Mouse (Mus musculus): ENCODE results near the gene Flt3l. TPM values are rescaled to one million over a fixed set of nuclear protein-coding genes. Genes with fewer than 3 reads are reported as not detected.

Flt3l gene
- polyA plus RNA-seq, 1 experiment from 2014 or later = 2.2 TPM

DNA sequence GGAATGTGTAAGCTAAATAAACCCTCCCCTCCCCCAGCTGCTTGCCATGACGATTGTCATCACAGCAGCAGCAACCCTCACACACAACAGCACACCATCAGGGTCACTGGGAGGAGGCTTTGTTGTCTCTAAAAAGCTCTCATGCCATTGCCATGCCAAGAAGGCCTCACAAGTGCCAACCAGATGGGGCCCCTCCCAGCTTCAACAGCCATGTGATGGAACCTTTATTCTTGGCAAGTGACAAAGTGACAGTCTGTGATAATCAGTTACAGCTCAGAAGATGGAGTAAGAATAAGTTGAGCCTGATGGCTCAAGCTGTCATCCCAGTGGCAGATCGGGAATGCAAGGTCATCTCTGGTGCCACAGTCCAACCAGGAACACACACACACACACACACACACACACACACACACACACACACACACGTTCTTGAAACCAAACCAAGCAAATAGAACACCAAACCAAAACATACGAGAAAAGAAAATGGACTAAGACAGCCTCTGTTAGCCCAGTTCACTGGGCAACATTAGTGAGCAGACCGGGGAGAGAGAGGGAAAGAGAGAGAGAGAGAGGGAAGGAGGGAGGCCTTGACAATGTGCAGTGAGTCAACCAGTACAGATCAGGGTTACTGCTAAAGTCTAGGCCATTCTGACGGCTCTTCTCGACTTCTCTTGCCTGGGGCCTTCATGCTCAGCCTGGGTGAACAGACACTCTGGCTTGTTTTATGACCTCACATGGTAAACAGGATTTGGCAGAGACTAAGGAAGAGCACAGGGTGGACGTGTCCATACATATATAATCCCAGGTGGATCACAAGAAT lies 3.9 kb upstream of the Flt3l start:
- Histone ChIP-seq H3K4me3 (ENCODE audit: low read depth, low read length) (no peak overlapping the region), H3K36me3 (ENCODE audit: control insufficient read depth, insufficient read depth, low read length) (peaks cover 4% of the 10 kb centered on the region), H3K9me3 (ENCODE audit: control insufficient read depth, low read length) (no peaks in the 10 kb centered on the region), H3K27ac (replicated peaks) (no peak overlapping the region), H3K4me1 (replicated peaks; ENCODE audit: control insufficient read depth, insufficient read depth) (no peaks in the 10 kb centered on the region), H3K9ac (ENCODE audit: low read length) (no peak overlapping the region), H3K27me3 (ENCODE audit: control insufficient read depth, insufficient read depth, low read length) (no peaks in the 10 kb centered on the region), H3K4me2 (replicated peaks; ENCODE audit: low read depth) (no peak overlapping the region)
- no peak for DNase-seq (ENCODE audit: low spot score)
- TF ChIP-seq EP300 (optimal IDR thresholded peaks at IDR 0.05) (no peak), CTCF (IDR thresholded peaks at IDR 0.05; ENCODE audit: low read depth) (no peak)
- ATAC-seq (ENCODE audit: low FRiP score, low TSS enrichment) = no peak
- WGBS = 65% methylated on average over 8 of the region's 8 CpGs

GRCm38 (mm10) chr7:45138403-45138802 lies 2.2 kb upstream of the Flt3l start:
- Histone ChIP-seq H3K27ac (replicated peaks) (no peak overlapping the region), H3K4me2 (replicated peaks; ENCODE audit: low read depth) (no peak overlapping the region), H3K27me3 (ENCODE audit: control insufficient read depth, insufficient read depth, low read length) (no peaks in the 10 kb centered on the region), H3K36me3 (ENCODE audit: control insufficient read depth, insufficient read depth, low read length) (no peaks in the 10 kb centered on the region), H3K4me3 (ENCODE audit: low read depth, low read length) (no peak overlapping the region), H3K9ac (ENCODE audit: low read length) (no peak overlapping the region), H3K4me1 (replicated peaks; ENCODE audit: control insufficient read depth, insufficient read depth) (no peaks in the 10 kb centered on the region), H3K9me3 (ENCODE audit: control insufficient read depth, low read length) (no peaks in the 10 kb centered on the region)
- 92% methylated on average over 1 of the region's 1 CpGs for WGBS
- TF ChIP-seq EP300 (optimal IDR thresholded peaks at IDR 0.05) (no peak), CTCF (IDR thresholded peaks at IDR 0.05; ENCODE audit: low read depth) (no peak)
- ATAC-seq (ENCODE audit: low FRiP score, low TSS enrichment) (no peak), DNase-seq (ENCODE audit: low spot score) (no peak)

GRCm38 (mm10) chr7:45137171-45138006 lies 1.2 kb upstream of the Flt3l start:
- H3K9ac ChIP-seq (ENCODE audit: low read length) = no peak overlapping the region
- DNase-seq (ENCODE audit: low spot score) = no peak
- no peaks in the 10 kb centered on the region for H3K36me3 ChIP-seq (ENCODE audit: control insufficient read depth, insufficient read depth, low read length)
- H3K27me3 ChIP-seq (ENCODE audit: control insufficient read depth, insufficient read depth, low read length) = no peaks in the 10 kb centered on the region
- no peaks in the 10 kb centered on the region for H3K4me1 ChIP-seq (replicated peaks; ENCODE audit: control insufficient read depth, insufficient read depth)
- no peak overlapping the region for H3K27ac ChIP-seq (replicated peaks)
- no peak overlapping the region for H3K4me3 ChIP-seq (ENCODE audit: low read depth, low read length)
- no peak for ATAC-seq (ENCODE audit: low FRiP score, low TSS enrichment)
- H3K4me2 ChIP-seq (replicated peaks; ENCODE audit: low read depth) = no peak overlapping the region
- WGBS = 66% methylated on average over 12 of the region's 12 CpGs
- TF ChIP-seq EP300 (optimal IDR thresholded peaks at IDR 0.05) (no peak), CTCF (IDR thresholded peaks at IDR 0.05; ENCODE audit: low read depth) (no peak)
- no peaks in the 10 kb centered on the region for H3K9me3 ChIP-seq (ENCODE audit: control insufficient read depth, low read length)

GRCm38 (mm10) chr7:45135370-45135769 lies 862 bp downstream of the Flt3l start:
- no peaks in the 10 kb centered on the region for H3K36me3 ChIP-seq (ENCODE audit: control insufficient read depth, insufficient read depth, low read length)
- no peak for DNase-seq (ENCODE audit: low spot score)
- H3K27me3 ChIP-seq (ENCODE audit: control insufficient read depth, insufficient read depth, low read length) = no peaks in the 10 kb centered on the region
- H3K4me3 ChIP-seq (ENCODE audit: low read depth, low read length) = no peak overlapping the region
- peak overlapping the region; percentile 78 for H3K4me2 ChIP-seq (replicated peaks; ENCODE audit: low read depth)
- H3K9ac ChIP-seq (ENCODE audit: low read length) = no peak overlapping the region
- H3K9me3 ChIP-seq (ENCODE audit: control insufficient read depth, low read length) = no peaks in the 10 kb centered on the region
- WGBS = 75% methylated on average over 3 of the region's 3 CpGs
- no peak overlapping the region for H3K27ac ChIP-seq (replicated peaks)
- no peaks in the 10 kb centered on the region for H3K4me1 ChIP-seq (replicated peaks; ENCODE audit: control insufficient read depth, insufficient read depth)
- TF ChIP-seq CTCF (IDR thresholded peaks at IDR 0.05; ENCODE audit: low read depth) = no peak
- no peak for TF ChIP-seq EP300 (optimal IDR thresholded peaks at IDR 0.05)
- ATAC-seq (ENCODE audit: low FRiP score, low TSS enrichment) = no peak

GRCm38 (mm10) chr7:45134544-45135026 lies 1.6 kb downstream of the Flt3l start:
- H3K27me3 ChIP-seq (ENCODE audit: control insufficient read depth, insufficient read depth, low read length) = no peaks in the 10 kb centered on the region
- H3K4me2 ChIP-seq (replicated peaks; ENCODE audit: low read depth) = no peak overlapping the region
- H3K9me3 ChIP-seq (ENCODE audit: control insufficient read depth, low read length) = no peaks in the 10 kb centered on the region
- ATAC-seq (ENCODE audit: low FRiP score, low TSS enrichment) (peak; percentile 17; the same call in 1 of the 2 replicates), DNase-seq (ENCODE audit: low spot score) (peak; percentile 72)
- no peak overlapping the region for H3K9ac ChIP-seq (ENCODE audit: low read length)
- H3K36me3 ChIP-seq (ENCODE audit: control insufficient read depth, insufficient read depth, low read length) = no peaks in the 10 kb centered on the region
- 16% methylated on average over 12 of the region's 12 CpGs for WGBS
- no peak overlapping the region for H3K4me3 ChIP-seq (ENCODE audit: low read depth, low read length)
- no peaks in the 10 kb centered on the region for H3K4me1 ChIP-seq (replicated peaks; ENCODE audit: control insufficient read depth, insufficient read depth)
- H3K27ac ChIP-seq (replicated peaks) = no peak overlapping the region
- TF ChIP-seq EP300 (optimal IDR thresholded peaks at IDR 0.05) (no peak), CTCF (IDR thresholded peaks at IDR 0.05; ENCODE audit: low read depth) (no peak)

Measured in stomach, postnatal 0 days (tissue).